Mouse (Mus musculus) induced T-regulatory cell, adult 2 months (primary cell): ENCODE data around the gene Defb28.

Experiments
- DNase-seq: peaks from one replicate; pipeline ENCODE4 v3.0.0-alpha.2; 2012; ENCODE audit warnings: low read depth

Gene Defb28

DNA sequence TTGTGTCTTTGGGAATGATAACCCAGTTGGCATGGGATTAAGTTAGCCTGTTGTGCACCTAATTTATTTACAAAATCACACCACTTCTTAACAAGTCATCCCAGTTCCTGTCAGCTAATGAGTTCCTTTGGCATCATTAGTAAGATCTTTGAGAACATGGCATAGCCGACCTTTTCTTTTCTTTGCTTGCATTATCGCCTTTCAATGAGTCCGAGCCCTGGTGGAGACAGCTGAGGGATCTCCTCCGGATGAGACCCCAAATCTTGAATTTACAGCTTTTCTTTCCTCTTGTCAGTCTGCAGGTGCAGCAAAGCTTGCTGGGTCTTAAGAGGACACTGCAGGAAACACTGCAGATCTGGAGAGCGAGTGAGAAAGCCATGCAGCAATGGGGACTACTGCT is 51.0 kb downstream of the Defb28 start, which contains the start of gene Gm17416:
TSS of gene Gm17416 (plus strand) at position 301 of the 400 bp plus-strand sequence.
- no peak for DNase-seq

DNA sequence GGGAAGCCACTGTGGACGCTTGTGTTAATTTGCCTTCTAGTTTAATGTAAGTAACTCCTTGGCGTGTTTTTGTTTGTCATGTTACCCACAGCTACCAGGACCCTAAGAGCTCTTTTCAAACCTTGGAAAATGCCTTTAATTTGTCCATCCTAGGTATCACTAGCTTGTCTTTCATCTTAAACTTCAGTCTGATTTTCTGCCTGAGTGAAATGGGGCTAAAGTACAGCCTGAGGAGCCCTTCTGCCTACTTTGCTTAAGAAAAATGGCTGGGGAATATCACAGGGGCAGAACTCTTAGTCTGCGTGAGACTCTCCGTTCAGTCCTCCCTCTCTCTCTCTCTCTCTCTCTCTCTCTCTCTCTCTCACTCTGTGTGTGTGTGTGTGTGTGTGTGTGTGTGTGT is 51.8 kb downstream of the Defb28 start:
- no peak for DNase-seq

- DNase-seq: no peak
Observed at GRCm38 (mm10) chr2:152570313-152570712, 52.3 kb downstream of the Defb28 start.
